Mouse (Mus musculus) right cerebral cortex, postnatal 4 days (tissue): ENCODE measurements around the gene Tubb4b.

Experiments
- DNase-seq: peaks from one replicate; pipeline ENCODE4 v3.0.0-alpha.2; 2022

Gene Tubb4b

DNA sequence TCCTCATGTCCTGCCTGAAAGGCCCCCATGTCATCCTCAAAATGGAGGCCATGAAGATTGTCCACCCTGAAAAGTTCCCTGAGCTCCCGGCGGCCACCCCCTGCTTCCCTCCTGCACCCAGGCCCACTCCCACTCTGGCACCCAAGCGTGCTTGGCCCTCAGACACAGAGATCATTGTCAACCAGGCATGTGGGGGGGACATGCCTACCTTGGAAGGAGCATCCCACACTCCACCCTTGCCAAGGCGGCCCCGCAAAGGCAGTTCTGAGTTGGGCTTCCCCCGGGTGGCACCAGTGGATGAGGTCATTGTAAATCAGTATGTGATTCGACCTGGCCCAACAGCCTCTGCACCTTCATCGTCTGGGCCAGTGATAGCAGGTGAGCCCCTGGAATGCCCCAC, 18.8 kb upstream of the Tubb4b start:
- no peak for DNase-seq

DNA sequence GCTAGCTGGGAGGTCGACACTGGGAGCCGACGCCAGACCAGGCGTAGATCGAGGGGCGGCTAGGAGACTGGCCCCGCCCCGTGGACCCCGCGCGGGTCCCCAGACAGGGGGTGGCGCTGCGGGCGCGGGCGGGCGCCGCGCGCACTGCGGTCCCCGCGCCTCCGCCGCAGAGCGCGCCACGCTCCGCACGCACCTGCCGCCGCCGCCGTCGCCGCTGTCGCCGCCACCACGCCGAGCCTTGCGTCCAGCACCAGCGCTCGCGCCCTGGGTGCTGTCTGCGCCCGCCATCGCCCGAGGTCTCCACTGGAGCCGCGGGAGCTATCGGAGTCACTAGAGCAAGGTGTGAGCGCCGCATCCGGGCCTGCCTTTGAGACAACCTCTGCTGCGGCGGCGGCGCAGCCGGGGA, 17.6 kb upstream of the Tubb4b start, which contains the start of the genes Rnf208 and Cysrt1:
TSS of gene Rnf208 (plus strand) at position 155 of the 406 bp plus-strand sequence.
TSS of gene Cysrt1 (minus strand) at position 352 of the 406 bp plus-strand sequence.
- peak; percentile 58 for DNase-seq

DNA sequence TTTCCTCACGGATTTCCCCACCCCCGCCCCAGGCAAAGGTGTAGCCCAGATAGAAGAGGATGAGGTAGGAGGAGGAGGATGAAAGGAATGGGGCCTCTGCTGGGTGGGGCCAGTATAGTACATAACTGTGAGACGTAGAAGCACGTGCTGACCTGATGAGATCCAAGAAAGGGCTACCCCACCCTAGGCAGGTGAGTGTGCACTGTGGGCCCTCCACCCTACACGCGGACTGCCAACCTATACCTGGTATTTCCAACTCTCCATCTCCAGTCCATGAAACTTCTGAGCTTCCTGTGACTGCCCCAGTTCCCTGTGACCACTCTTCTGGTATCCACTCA, 16.9 kb upstream of the Tubb4b start:
- no peak for DNase-seq

DNA sequence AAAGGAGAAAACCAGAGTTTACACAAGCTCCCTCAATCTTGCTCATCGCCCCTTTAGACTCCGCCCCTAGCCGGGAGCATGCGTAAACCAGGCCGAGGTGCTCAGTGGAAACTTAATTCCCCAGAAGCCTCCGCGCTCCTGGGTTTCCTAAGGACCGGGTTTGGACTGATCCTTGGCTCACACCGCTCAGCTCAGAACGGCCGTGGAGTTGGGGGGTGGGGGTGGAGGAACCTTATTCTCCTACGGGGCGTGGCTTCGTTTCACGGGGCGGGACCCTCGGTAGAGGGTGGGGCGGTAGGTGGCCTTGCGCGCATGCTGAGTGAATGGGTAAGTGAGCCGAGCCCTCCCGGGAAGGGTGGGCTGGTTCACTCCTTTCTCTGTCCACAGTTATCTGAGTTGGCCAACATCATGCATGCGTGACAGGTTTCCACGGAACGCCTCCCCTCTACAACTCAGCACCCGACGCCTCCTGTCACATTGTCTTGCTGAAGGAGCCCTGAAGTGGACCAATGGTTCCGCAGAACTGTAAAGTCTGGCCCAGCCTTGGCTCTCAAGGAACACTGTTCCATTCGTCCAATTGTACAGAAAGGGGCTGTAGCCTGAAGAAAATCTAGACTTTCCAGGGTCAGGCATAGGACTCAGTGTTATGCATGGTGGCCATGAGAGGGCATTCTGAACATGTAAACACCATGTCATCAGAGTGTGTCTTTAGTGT, 16.4 kb upstream of the Tubb4b start:
- peak; percentile 71 for DNase-seq

DNA sequence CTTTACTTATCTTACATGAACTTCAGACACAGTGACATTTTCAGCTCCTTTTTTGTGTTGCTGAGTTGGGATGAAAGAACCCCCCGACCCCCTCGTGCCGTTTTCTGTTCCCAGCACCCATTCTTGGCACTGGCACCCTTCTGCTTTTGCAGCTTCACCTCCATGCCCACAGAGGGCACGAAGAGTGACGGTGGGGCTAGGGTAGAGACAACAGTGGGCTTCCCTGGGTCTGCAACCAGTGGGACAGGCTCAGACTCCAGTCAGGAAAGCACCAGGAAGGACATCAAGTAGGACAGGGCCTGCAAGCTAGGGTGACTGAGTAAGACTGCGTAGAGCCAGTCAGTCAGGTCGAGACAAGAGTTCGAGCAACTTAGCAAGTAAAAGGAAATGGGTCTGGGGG, 15.8 kb upstream of the Tubb4b start:
- no peak for DNase-seq

DNA sequence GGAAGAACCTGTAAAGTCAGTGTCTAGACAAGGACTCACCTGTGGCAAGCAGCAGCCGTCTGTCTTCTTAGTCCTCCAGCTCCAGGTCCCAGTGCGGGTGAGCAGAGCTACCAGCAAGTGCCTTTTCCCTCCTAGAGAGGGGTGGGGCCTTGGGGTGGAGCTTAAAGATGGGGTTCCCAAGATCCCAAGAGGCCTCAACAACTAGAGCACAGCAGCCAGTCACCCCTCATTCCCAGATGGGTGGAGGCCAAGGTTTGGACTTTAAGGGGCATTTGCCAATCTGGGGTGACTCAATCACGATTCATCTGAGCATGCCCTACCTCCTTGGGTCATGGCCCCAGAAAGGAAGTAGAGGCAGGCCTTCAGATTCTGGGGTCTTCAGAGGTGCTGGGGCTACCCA, 15.3 kb upstream of the Tubb4b start:
- no peak for DNase-seq

DNA sequence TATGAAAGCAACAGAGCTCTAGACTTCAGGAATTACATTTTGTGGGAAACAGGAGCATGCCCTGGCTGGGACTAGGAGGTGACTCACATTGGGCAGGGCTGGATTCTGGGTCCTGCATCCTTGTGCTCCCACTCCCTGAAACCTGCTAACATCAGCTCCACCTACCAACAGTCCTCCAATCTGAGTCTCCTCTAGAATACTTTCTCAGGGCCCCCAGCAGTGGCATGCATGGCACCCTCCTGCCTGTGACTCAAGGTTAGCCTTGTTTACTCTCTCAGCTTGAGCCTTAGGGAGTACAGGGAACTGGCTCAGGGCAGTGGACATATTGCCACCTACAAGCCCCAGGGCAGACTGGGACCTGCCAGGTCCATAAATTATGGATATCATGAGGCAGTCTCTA, 13.6 kb upstream of the Tubb4b start:
- DNase-seq, result no peak

DNA sequence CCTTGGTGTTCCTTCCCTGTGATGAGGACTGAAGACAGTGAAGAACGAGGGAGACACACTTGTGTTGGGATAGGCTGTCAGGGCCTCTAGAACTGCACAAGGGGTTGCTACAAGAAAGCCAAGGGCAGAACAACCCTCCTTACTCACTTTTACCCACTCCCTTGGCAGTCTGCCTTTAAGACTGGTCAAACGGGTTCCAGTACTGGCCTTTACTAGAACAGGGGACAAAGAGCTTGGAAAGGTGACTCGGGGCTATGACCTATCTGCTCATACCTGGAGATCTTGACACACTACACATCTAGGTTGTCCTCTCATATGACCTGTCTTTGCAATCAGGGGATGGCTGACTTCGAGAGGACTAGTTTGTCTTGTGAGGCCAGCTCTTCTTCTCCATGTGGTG, 13.0 kb upstream of the Tubb4b start:
- DNase-seq, result no peak

DNA sequence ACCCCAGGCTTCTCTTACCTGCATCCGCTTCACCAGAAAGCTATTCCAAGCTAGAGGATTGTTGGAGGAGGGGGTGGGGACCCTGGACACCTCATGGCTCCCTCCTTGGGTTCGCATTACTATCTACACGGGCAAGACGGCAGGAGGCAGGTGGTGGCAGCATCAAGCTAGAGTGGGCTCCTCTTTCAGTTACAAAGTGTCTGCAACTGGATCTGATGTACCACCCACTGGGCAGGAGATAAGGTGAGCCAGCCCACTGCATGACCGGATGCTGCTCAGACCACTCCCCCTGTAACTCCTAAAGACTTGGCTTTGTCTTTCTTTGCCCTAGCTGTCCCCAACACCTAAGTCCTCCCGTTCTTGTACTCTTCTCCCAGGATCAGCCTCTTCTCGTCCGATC, 12.1 kb upstream of the Tubb4b start, which contains the start of gene Rnf224:
TSS of gene Rnf224 (minus strand) at position 174 of the 400 bp plus-strand sequence.
- no peak for DNase-seq

DNA sequence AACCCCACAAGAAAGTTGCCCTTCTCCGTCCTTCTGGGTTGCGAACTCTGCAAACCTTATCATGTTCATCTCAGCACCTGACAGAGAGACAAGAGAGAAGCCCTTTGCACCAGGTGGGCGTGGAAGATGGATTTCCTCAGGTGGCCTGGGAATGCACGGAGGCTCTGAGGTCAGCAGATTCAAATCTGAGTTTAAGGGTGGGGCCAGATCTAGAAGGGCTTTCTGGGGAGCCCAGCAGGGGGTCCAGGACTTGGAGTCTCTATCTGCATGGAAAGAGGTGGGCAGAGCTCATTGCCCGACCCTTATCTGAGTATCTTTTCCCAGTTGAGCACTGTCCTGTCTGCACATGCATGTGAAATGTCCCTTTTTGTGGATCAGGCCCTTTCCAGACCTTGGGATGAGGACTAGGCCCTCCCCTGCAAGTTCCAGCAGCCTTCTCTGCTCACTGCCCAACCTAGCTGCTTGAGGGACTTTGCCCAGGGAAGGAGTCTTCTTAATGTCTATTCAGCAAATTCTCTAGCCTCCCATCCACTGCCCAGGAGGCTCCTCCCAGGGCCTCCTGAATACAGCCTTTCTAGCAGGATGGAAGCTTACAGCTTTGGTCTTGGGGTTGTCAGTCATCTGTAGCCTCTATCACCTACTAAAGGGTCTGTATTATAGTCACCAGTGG, 10.2 kb upstream of the Tubb4b start:
- no peak for DNase-seq

DNA sequence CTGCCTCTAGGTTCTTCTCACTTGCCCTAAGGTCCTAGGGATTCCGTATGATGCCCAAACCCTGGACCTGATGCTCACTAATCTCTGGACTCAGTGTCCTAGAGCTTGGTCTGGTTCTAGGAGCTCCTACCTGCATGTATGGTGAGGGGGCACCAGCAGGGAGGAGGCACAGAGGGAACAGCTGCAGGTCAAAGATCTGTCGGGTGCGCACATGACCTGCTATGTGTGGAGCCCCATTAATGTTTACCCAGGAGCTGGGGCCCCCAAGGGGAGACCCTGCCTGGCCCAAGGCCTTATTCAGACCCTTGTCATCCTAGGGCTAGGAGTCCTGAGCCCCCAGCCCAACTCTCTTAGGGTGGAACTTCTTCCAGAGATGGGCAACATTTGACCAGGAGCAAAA, 9.5 kb upstream of the Tubb4b start, which contains the start of gene Slc34a3:
TSS of gene Slc34a3 (minus strand) at position 315 of the 400 bp plus-strand sequence.
- no peak for DNase-seq

DNA sequence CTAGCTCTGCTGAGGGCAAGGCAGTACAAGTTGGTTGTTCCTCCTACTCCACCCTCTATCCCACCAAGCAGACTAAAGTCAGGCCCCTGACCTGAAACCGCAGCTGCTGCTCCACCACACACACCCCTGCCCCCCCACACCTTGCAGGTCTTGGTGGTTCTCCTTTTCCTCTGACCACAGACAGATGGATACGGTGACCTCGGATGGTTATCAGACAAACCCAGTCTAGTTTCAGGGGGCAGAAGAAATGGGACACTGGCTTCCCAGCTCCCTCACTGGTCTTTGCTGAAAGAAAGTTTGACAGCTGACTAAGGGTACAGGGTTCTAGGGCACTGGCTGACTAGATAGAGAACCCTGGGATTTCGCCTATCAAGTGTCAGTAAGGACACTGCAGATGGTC, 8.9 kb upstream of the Tubb4b start:
- DNase-seq, result no peak

DNA sequence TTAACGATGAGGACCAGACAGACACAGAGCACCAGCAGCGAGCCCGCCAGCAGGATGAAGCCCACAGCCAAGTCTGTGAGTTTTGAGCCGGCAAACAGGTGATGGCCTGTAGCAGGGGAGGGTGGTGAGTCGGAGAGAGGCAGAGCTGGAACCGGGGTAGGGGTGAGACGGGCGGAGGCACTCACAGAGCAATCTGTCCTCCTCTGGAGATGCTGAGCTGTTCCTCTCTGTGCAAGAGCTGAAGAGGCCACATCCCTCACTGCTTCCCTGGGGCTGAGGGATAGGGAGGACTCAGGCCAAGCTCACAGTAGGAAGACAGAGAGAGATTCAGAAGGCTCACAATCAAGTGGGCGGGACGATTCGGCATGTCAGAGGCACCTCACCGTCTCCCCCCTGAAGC, 6.5 kb upstream of the Tubb4b start:
- DNase-seq, result no peak

DNA sequence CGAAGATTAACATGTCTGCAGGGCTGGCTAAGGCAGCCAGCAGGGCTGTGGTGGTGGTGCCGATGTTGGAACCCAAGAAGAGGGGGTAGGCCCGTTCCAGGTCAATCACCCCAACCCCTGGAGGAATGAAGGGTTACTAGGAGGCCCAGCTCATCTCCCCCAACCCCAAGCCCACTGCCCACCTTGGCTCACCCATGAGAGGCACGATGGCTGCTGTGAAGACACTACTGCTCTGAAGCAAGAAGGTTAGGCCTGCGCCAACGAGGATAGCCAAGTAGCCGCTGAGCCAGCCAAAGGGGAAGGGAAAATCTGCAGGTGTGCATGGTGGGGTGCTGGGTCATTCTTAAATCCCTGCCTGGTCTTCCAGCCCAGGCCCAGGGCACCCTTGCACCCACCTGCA, 6.1 kb upstream of the Tubb4b start:
- no peak for DNase-seq

DNA sequence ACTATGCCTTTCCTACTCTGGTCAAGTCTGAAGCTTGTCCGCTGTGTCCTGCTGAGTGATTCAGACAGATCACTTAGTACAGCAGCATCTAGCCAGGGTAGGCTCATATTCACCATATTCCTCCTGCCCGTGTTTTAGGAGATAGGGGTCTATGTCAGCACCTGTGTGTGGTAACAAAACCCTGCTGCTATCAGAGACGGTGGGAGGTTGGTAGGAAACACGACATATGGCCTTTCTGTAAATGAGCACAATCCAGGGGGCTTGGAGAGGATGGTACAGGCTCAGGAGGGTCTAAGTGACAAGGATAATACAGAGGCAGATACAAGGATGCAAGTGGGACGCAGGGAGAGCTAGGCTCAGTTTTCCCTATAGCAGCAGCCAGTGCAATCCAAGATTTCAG, 5.1 kb upstream of the Tubb4b start:
- no peak for DNase-seq

DNA sequence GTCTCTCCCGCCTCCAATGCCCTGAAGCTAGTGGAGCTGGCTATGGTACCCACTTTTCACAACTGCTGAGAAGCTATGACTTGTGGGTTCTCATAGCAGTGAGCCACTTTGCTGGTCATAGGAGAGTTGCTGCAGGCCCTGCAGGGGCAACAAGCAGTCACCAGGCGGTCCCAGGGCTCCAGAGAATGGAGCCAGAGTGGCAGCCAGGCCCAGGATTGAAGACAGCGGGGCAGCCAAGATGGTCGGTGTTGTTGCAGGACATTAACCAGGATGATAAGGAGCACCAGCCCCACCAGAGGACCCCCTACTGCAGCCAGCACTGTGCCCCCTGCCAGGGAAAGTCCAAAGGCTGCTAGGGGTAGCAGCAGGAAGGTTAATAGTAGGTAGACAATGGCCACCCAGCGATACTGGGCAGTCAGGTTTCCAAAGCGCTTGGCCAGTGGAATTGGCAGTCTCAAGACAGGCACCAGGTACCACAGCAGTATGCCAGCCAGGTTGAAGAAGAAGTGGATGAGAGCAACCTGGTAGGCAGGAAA, 4.6 kb upstream of the Tubb4b start:
- no peak for DNase-seq

DNA sequence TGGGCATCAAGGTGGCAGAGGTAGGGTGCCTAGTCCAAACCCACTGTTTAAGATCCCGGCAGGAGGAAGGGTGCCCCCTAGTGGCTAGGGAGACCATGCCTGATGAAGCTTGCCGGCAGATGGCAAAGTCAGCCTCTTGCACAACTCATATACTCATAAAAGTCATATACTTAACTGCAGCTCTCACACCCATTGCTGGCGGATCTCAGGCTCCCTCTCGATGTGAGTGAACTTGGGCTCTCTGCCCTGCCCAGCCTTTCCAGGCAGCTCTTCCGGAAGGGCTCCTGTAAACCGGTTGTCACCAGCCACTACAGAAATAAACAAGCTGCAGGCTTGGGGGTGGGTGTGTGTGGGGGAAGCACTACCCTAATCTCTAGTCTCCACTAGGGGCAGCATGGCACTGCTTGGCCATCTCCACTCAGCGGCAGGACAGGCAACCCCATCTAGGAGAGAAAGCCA, 4.0 kb upstream of the Tubb4b start:
- peak; percentile 76 for DNase-seq

DNA sequence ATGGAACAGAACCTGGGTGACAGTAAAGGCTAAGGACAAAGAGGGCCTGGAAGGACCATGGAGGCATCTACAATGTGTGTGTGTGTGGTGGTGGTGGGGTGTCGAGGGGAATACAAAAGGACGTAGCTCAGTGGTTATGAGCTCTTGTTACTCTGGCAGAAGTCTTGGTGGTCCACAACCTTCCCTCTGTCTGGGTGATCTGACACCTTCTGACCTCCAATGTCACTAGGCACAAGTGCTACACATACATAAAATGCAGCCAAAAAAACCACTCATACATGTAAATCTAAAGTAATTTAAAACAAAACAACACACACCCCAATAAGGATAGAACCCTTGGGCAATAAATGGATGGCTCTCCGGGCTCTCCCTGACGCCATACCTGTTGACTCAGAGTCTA, 2.9 kb upstream of the Tubb4b start:
- no peak for DNase-seq

DNA sequence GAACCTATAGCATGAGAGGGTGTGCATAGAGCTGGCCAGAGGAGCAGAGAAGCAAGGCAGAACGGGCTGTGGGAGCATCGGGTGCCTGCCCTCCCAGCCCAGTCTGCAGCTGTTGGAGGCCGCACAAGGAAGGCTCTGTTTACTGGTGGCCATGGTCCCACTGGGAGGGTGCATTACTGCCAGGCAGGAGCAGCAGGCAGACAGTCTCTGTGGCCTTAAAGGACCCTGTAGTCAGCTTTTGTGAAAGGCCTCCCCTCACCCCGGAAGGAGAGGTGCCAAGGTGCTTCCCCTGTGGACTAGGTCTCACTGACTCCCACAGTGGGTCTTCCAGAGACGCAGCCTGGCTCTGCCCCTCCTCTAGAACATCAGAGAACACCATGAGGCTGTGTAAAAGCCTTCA, 2.4 kb upstream of the Tubb4b start:
- no peak for DNase-seq

DNA sequence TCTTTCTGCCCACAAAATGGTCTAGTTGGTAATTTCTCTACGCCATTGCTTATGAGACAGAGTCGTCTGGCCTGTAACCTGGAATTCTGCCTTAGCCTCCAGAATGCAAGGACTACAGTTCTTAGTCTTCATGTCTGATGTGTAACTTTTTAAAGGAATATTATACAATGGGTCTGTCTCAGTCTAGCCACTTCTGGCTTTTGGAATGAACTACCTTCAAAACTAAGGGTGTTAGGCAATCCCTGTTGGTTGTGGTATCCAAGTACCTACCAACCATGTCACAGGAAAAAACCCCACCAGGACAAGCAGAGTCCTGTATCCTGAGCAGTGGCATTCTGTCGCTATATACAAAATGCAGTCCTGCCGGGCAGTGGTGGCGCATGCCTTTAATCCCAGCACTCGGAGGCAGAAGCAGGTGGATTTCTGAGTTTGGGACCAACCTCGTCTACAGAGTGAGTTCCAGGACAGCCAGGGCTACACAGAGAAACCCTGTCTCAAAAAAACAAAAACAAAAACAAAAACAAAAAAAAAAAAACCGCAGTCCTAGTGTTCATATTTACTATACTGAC, 1.4 kb upstream of the Tubb4b start:
- no peak for DNase-seq

DNA sequence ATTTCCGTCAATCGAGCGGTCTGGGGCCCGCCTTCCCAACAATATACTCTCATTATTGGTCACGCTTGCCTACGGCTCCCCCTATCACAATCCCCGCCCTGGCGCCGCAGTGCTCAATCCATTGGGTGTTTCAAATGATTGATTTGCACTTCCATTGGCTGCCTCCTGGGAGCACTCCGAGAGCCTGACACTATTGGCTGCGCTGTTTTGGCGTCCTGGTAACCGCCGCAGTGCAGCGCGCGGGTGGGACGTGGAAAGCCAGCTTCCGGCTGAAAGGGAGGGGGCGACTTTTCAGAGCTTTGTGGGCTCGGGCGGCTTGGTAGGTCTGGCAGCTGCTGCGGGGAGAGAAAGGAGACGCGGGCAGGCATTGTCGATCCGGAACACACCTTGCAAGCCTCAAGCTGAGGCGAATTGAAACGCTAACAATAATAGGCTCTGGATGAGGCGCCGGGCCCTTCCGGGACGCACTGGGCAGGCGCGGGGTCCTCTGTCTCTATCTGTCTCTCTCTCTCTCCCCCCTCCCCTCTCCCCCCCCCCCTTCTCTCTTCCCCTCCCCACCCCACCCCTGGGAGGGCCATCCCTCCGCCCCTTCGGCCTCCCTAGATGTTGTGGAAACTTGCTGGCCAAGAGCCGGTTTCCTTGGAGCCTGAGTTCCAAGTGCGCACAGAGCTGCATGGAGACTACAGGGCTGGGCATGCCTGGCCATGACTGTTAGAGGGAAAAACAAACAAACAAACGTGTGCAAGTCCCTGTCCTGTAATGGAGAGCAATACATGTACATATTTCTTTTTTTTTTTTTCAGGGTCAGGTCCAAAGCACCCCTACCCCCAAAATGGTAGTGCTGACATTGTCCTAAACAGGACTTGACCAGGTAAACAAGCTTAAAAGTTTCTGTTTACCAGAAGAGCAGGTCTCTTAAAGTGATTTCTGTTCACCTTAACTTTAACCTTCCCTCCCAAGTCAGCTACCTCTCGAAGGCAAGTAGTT, 557 bp upstream of the Tubb4b start:
- peak; percentile 93 for DNase-seq

DNA sequence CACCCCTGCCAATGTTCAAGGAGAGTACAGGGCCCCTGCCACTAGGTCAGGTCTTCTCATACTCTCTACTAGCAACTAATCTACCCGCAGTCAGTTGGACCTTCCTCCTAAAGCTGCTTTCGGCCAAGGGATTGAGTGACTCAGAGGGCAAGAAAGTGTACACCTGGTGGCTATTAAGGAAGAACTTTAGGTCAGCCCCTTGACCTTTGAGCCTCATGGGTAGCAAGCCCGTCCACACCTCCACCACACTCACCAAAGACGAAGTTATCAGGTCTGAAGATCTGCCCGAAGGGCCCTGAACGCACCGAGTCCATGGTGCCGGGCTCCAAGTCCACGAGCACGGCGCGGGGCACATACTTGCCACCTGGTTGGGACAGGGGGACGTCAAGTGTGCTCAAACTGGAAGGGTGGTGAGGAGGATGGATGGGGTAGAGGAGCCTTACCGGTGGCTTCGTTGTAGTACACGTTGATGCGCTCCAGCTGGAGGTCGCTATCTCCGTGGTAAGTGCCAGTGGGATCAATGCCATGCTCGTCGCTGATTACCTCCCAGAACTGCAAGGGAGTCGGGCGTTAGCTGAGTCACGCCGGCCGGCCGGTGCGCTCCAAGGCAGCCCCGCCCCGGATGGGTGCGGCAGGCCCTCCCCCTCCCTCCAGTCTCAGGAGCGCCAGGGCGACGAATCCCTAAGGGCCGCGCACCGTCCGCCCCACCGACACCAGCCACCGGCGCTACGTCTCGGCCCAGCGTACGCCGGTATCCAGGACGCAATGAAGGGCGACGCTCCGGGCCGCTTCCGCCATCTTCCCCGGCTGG, 616 bp downstream of the Tubb4b start:
- peak; percentile 59 for DNase-seq
